Mouse (Mus musculus): ENCODE data around the gene Pip5kl1. TPM values are rescaled to one million over a fixed set of nuclear protein-coding genes. Genes with fewer than 3 reads are reported as not detected.

Gene Pip5kl1
- polyA plus RNA-seq, 1 experiment = 1.8 TPM

- TF ChIP-seq POLR2A (IDR thresholded peaks at IDR 0.05; ENCODE audit: insufficient read depth, low read length) (no peak), EP300 (IDR thresholded peaks at IDR 0.05; ENCODE audit: insufficient read depth, low read depth, low read length) (no peak), CTCF (IDR thresholded peaks at IDR 0.05; ENCODE audit: low read depth, low read length) (no peak)
- Histone ChIP-seq H3K4me3 (ENCODE audit: low read depth, low read length) (no peak overlapping the region), H3K9ac (ENCODE audit: low read depth, poor library complexity, severe bottlenecking) (no peak overlapping the region), H3K4me1 (ENCODE audit: control insufficient read depth, insufficient read depth, low read length) (peaks cover 7% of the 10 kb centered on the region), H3K27me3 (ENCODE audit: control insufficient read depth, insufficient read depth, low read length, poor library complexity, severe bottlenecking) (no peaks in the 10 kb centered on the region), H3K9me3 (replicated peaks; ENCODE audit: control insufficient read depth, insufficient read depth, low read length, poor library complexity, severe bottlenecking) (no peaks in the 10 kb centered on the region), H3K36me3 (ENCODE audit: control insufficient read depth, insufficient read depth, low read length, poor library complexity, severe bottlenecking) (no peaks in the 10 kb centered on the region), H3K27ac (ENCODE audit: insufficient read depth, low read length) (no peak overlapping the region)
Measured at GRCm38 (mm10) chr2:32543031-32543449, 31.6 kb upstream of the Pip5kl1 start.

GRCm38 (mm10) chr2:32546951-32547350, 27.6 kb upstream of the Pip5kl1 start:
- TF ChIP-seq POLR2A (IDR thresholded peaks at IDR 0.05; ENCODE audit: insufficient read depth, low read length) = no peak
- no peaks in the 10 kb centered on the region for H3K27me3 ChIP-seq (ENCODE audit: control insufficient read depth, insufficient read depth, low read length, poor library complexity, severe bottlenecking)
- no peak overlapping the region for H3K9ac ChIP-seq (ENCODE audit: low read depth, poor library complexity, severe bottlenecking)
- H3K36me3 ChIP-seq (ENCODE audit: control insufficient read depth, insufficient read depth, low read length, poor library complexity, severe bottlenecking) = no peaks in the 10 kb centered on the region
- H3K27ac ChIP-seq (ENCODE audit: insufficient read depth, low read length) = no peak overlapping the region
- H3K4me1 ChIP-seq (ENCODE audit: control insufficient read depth, insufficient read depth, low read length) = no peaks in the 10 kb centered on the region
- H3K9me3 ChIP-seq (replicated peaks; ENCODE audit: control insufficient read depth, insufficient read depth, low read length, poor library complexity, severe bottlenecking) = no peaks in the 10 kb centered on the region
- H3K4me3 ChIP-seq (ENCODE audit: low read depth, low read length) = no peak overlapping the region

GRCm38 (mm10) chr2:32547380-32547779, 27.2 kb upstream of the Pip5kl1 start:
- no peaks in the 10 kb centered on the region for H3K9me3 ChIP-seq (replicated peaks; ENCODE audit: control insufficient read depth, insufficient read depth, low read length, poor library complexity, severe bottlenecking)
- H3K4me1 ChIP-seq (ENCODE audit: control insufficient read depth, insufficient read depth, low read length) = no peaks in the 10 kb centered on the region
- no peak overlapping the region for H3K4me3 ChIP-seq (ENCODE audit: low read depth, low read length)
- TF ChIP-seq POLR2A (IDR thresholded peaks at IDR 0.05; ENCODE audit: insufficient read depth, low read length) = no peak
- H3K27ac ChIP-seq (ENCODE audit: insufficient read depth, low read length) = no peak overlapping the region
- no peaks in the 10 kb centered on the region for H3K36me3 ChIP-seq (ENCODE audit: control insufficient read depth, insufficient read depth, low read length, poor library complexity, severe bottlenecking)
- no peak overlapping the region for H3K9ac ChIP-seq (ENCODE audit: low read depth, poor library complexity, severe bottlenecking)
- no peaks in the 10 kb centered on the region for H3K27me3 ChIP-seq (ENCODE audit: control insufficient read depth, insufficient read depth, low read length, poor library complexity, severe bottlenecking)

- Histone ChIP-seq H3K9me3 (replicated peaks; ENCODE audit: control insufficient read depth, insufficient read depth, low read length, poor library complexity, severe bottlenecking) (no peaks in the 10 kb centered on the region), H3K9ac (ENCODE audit: low read depth, poor library complexity, severe bottlenecking) (no peak overlapping the region), H3K4me1 (ENCODE audit: control insufficient read depth, insufficient read depth, low read length) (no peaks in the 10 kb centered on the region), H3K36me3 (ENCODE audit: control insufficient read depth, insufficient read depth, low read length, poor library complexity, severe bottlenecking) (no peaks in the 10 kb centered on the region), H3K4me3 (ENCODE audit: low read depth, low read length) (no peak overlapping the region), H3K27ac (ENCODE audit: insufficient read depth, low read length) (no peak overlapping the region), H3K27me3 (ENCODE audit: control insufficient read depth, insufficient read depth, low read length, poor library complexity, severe bottlenecking) (no peaks in the 10 kb centered on the region)
- no peak for TF ChIP-seq EP300 (IDR thresholded peaks at IDR 0.05; ENCODE audit: insufficient read depth, low read depth, low read length)
- no peak for TF ChIP-seq CTCF (IDR thresholded peaks at IDR 0.05; ENCODE audit: low read depth, low read length)
- no peak for TF ChIP-seq POLR2A (IDR thresholded peaks at IDR 0.05; ENCODE audit: insufficient read depth, low read length)
Measured at GRCm38 (mm10) chr2:32547964-32548739, 26.4 kb upstream of the Pip5kl1 start.

GRCm38 (mm10) chr2:32549171-32549570, 25.4 kb upstream of the Pip5kl1 start:
- TF ChIP-seq CTCF (IDR thresholded peaks at IDR 0.05; ENCODE audit: low read depth, low read length) = no peak
- no peak for TF ChIP-seq POLR2A (IDR thresholded peaks at IDR 0.05; ENCODE audit: insufficient read depth, low read length)
- TF ChIP-seq EP300 (IDR thresholded peaks at IDR 0.05; ENCODE audit: insufficient read depth, low read depth, low read length) = no peak
- H3K9me3 ChIP-seq (replicated peaks; ENCODE audit: control insufficient read depth, insufficient read depth, low read length, poor library complexity, severe bottlenecking) = no peaks in the 10 kb centered on the region
- no peak overlapping the region for H3K27ac ChIP-seq (ENCODE audit: insufficient read depth, low read length)
- H3K27me3 ChIP-seq (ENCODE audit: control insufficient read depth, insufficient read depth, low read length, poor library complexity, severe bottlenecking) = no peaks in the 10 kb centered on the region
- H3K4me1 ChIP-seq (ENCODE audit: control insufficient read depth, insufficient read depth, low read length) = no peaks in the 10 kb centered on the region
- no peaks in the 10 kb centered on the region for H3K36me3 ChIP-seq (ENCODE audit: control insufficient read depth, insufficient read depth, low read length, poor library complexity, severe bottlenecking)
- H3K9ac ChIP-seq (ENCODE audit: low read depth, poor library complexity, severe bottlenecking) = no peak overlapping the region
- no peak overlapping the region for H3K4me3 ChIP-seq (ENCODE audit: low read depth, low read length)

- Histone ChIP-seq H3K4me1 (ENCODE audit: control insufficient read depth, insufficient read depth, low read length) (no peaks in the 10 kb centered on the region), H3K36me3 (ENCODE audit: control insufficient read depth, insufficient read depth, low read length, poor library complexity, severe bottlenecking) (no peaks in the 10 kb centered on the region), H3K27ac (ENCODE audit: insufficient read depth, low read length) (no peak overlapping the region), H3K27me3 (ENCODE audit: control insufficient read depth, insufficient read depth, low read length, poor library complexity, severe bottlenecking) (no peaks in the 10 kb centered on the region), H3K4me3 (ENCODE audit: low read depth, low read length) (no peak overlapping the region), H3K9me3 (replicated peaks; ENCODE audit: control insufficient read depth, insufficient read depth, low read length, poor library complexity, severe bottlenecking) (no peaks in the 10 kb centered on the region), H3K9ac (ENCODE audit: low read depth, poor library complexity, severe bottlenecking) (no peak overlapping the region)
- no peak for TF ChIP-seq CTCF (IDR thresholded peaks at IDR 0.05; ENCODE audit: low read depth, low read length)
- TF ChIP-seq POLR2A (IDR thresholded peaks at IDR 0.05; ENCODE audit: insufficient read depth, low read length) = no peak
- TF ChIP-seq EP300 (IDR thresholded peaks at IDR 0.05; ENCODE audit: insufficient read depth, low read depth, low read length) = no peak
Measured at GRCm38 (mm10) chr2:32549764-32550163, 24.8 kb upstream of the Pip5kl1 start.

Measured in ES-Bruce4 (cell line).